Mouse (Mus musculus): ENCODE measurements around the gene Adgrb2. TPM values are rescaled to one million over a fixed set of nuclear protein-coding genes. Genes with fewer than 3 reads are reported as not detected.

Adgrb2 gene
- total and polyA plus RNA-seq, 3 experiments, result 0.04 to 0.15 TPM; not detected in 1

- DNase-seq (ENCODE audit: low read depth, low spot score), result no peak
- TF ChIP-seq UBTF (IDR thresholded peaks at IDR 0.05; ENCODE audit: borderline replicate concordance, insufficient read depth, low read depth, low read length), result no peak
- no peak for TF ChIP-seq ELF1 (IDR thresholded peaks at IDR 0.05; ENCODE audit: low read depth, low read length)
- TF ChIP-seq SMC3 (IDR thresholded peaks at IDR 0.05; ENCODE audit: low read depth, low read length), result no peak
- TF ChIP-seq HCFC1 (IDR thresholded peaks at IDR 0.05; ENCODE audit: low read depth, low read length), result no peak
- TF ChIP-seq ZC3H11A (IDR thresholded peaks at IDR 0.05; ENCODE audit: low read depth, low read length), result no peak
- TF ChIP-seq E2F4 (IDR thresholded peaks at IDR 0.05; ENCODE audit: borderline replicate concordance, low read depth, low read length), result no peak
- TF ChIP-seq SIN3A (IDR thresholded peaks at IDR 0.05; ENCODE audit: low read length), result no peak
- no peak for TF ChIP-seq CHD2 (IDR thresholded peaks at IDR 0.05; ENCODE audit: low read length)
- no peak for TF ChIP-seq RCOR1 (IDR thresholded peaks at IDR 0.05; ENCODE audit: low read depth, low read length)
- no peak for TF ChIP-seq MAX (IDR thresholded peaks at IDR 0.05; ENCODE audit: low read length)
- no peak for TF ChIP-seq POLR2AphosphoS5 (IDR thresholded peaks at IDR 0.05; ENCODE audit: borderline replicate concordance, low read depth, low read length)
- no peak for TF ChIP-seq TCF12 (IDR thresholded peaks at IDR 0.05; ENCODE audit: low read depth, low read length)
- H3K4me3 ChIP-seq (ENCODE audit: control insufficient read depth in 1 of 2, insufficient read depth in 1 of 2, low read depth in 2 of 2, low read length in 2 of 2), result no peak overlapping the region
- peaks cover 9 to 14% of the 10 kb centered on the region in 2 experiments for H3K27me3 ChIP-seq (ENCODE audit: control insufficient read depth in 1 of 2, insufficient read depth in 2 of 2, low read length in 2 of 2)
- no peak overlapping the region for H3K27ac ChIP-seq (ENCODE audit: control insufficient read depth, low read depth, low read length)
- no peaks in the 10 kb centered on the region for H3K36me3 ChIP-seq (ENCODE audit: control insufficient read depth in 1 of 2, insufficient read depth in 2 of 2, low read length in 2 of 2)
- H3K9me3 ChIP-seq (replicated peaks; ENCODE audit: insufficient read depth, low read length), result no peaks in the 10 kb centered on the region
- no peak overlapping the region for H3K9ac ChIP-seq (ENCODE audit: control insufficient read depth, low read depth, low read length, poor library complexity, severe bottlenecking)
- no peaks in the 10 kb centered on the region for H3K79me2 ChIP-seq (ENCODE audit: control insufficient read depth, insufficient read depth, low read length, poor library complexity)
- no peaks in the 10 kb centered on the region for H3K4me1 ChIP-seq (ENCODE audit: control insufficient read depth in 1 of 2, insufficient read depth in 2 of 2, low read length in 2 of 2)
These were observed 32.3 kb upstream of the Adgrb2 start for GRCm38 (mm10) chr4:129952241-129952810.

- no peak for TF ChIP-seq USF2 (IDR thresholded peaks at IDR 0.05; ENCODE audit: borderline replicate concordance in 1 of 2, insufficient read depth in 1 of 2, low read depth in 1 of 2, low read length in 2 of 2)
- no peak for TF ChIP-seq MAZ (IDR thresholded peaks at IDR 0.05; ENCODE audit: low read depth, low read length)
- TF ChIP-seq TCF12 (IDR thresholded peaks at IDR 0.05; ENCODE audit: low read depth, low read length), result no peak
- no peak for TF ChIP-seq E2F4 (IDR thresholded peaks at IDR 0.05; ENCODE audit: borderline replicate concordance, low read depth, low read length)
- TF ChIP-seq KAT2A (conservative IDR thresholded peaks at IDR 0.05; ENCODE audit: low read depth, low read length), result no peak
- TF ChIP-seq CTCF (IDR thresholded peaks at IDR 0.05 in 2 of 3, conservative IDR thresholded peaks at IDR 0.05 in 1 of 3; ENCODE audit: control insufficient read depth in 1 of 3, insufficient read depth in 1 of 3, low read depth in 2 of 3, low read length in 3 of 3, poor library complexity in 1 of 3, severe bottlenecking in 1 of 3), result no peak
- TF ChIP-seq BHLHE40 (IDR thresholded peaks at IDR 0.05; ENCODE audit: borderline replicate concordance, low read depth, low read length), result no peak
- TF ChIP-seq EP300 (IDR thresholded peaks at IDR 0.05; ENCODE audit: low read depth in 1 of 2, low read length in 2 of 2), result no peak
- no peak for TF ChIP-seq RAD21 (IDR thresholded peaks at IDR 0.05; ENCODE audit: low read depth, low read length)
- Histone ChIP-seq H3K4me1 (ENCODE audit: control insufficient read depth in 1 of 2, insufficient read depth in 2 of 2, low read length in 2 of 2) (no peaks in the 10 kb centered on the region), H3K4me3 (ENCODE audit: control insufficient read depth in 1 of 2, insufficient read depth in 1 of 2, low read depth in 2 of 2, low read length in 2 of 2) (no peak overlapping the region), H3K27me3 (ENCODE audit: control insufficient read depth in 1 of 2, insufficient read depth in 2 of 2, low read length in 2 of 2) (peaks cover 9 to 12% of the 10 kb centered on the region in 2 experiments), H3K36me3 (ENCODE audit: control insufficient read depth in 1 of 2, insufficient read depth in 2 of 2, low read length in 2 of 2) (no peaks in the 10 kb centered on the region), H3K9ac (ENCODE audit: control insufficient read depth, low read depth, low read length, poor library complexity, severe bottlenecking) (no peak overlapping the region), H3K79me2 (ENCODE audit: control insufficient read depth, insufficient read depth, low read length, poor library complexity) (no peaks in the 10 kb centered on the region), H3K27ac (ENCODE audit: control insufficient read depth, low read depth, low read length) (no peak overlapping the region), H3K9me3 (replicated peaks; ENCODE audit: insufficient read depth, low read length) (no peaks in the 10 kb centered on the region)
- no peak for DNase-seq (ENCODE audit: low read depth, low spot score)
These were observed 30.1 kb upstream of the Adgrb2 start for GRCm38 (mm10) chr4:129954527-129954926.

Data from MEL (cell line).